Comparison of ENCODE assay signal across 11 mouse cellular contexts in the genomic region with DNA sequence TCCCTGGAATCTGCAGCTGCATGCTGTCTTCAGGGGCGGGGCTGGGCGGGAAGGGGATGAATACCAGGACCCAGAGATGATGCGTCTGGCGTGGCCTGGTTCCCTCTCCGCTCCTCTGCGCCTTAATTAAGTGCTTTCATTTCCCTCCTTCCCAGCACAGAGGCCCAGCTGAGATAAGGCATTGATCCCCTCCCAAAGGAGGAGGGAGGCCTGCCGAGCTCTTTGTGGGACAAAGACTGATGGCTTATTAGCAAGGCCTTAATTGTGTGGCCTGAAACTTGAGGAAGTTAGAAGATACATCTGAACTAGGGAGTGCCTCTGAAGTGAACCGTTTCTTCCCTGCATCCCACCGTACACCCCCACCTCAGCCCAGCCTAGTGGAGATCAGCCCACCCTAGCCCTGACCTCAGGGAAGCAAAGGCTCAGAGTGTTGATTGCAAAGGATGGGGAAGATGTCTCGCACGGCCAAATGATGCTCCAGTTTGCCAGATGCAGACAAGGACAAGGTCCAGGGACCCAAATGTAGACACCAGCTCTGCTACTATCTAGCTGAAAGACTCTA.
DNase-seq lines count a peak whose midpoint lies in the region; ATAC-seq and TF ChIP-seq lines count a peak whose summit lies in the region.
"Had no signal": no experiment of that assay in that cellular context is flagged by ENCODE, and none has a peak within 500 bp of the region (broad histone marks: within the 10 kb centered on the region; RNA-seq: fewer than 3 reads in every experiment).

No protein-coding gene starts in this region.

- H3K4me3 ChIP-seq in midbrain, embryonic 11.5 days (ENCODE audit: low read depth, low read length), result no peak overlapping the region
- no peak overlapping the region for H3K4me3 ChIP-seq in midbrain, embryonic 16.5 days (ENCODE audit: low read depth, low read length)
- H3K4me3 ChIP-seq in embryonic facial prominence, embryonic 12.5 days, result no peak overlapping the region
- no peak overlapping the region for H3K4me3 ChIP-seq in hindbrain, embryonic 14.5 days (replicated peaks; ENCODE audit: low read length)
- no peak overlapping the region for H3K4me3 ChIP-seq in stomach, postnatal 0 days (ENCODE audit: low read depth, low read length)
- H3K4me3 ChIP-seq: embryonic facial prominence, embryonic 15.5 days had no signal

- peaks cover 18% of the 10 kb centered on the region for H3K4me1 ChIP-seq in midbrain, embryonic 11.5 days (ENCODE audit: control insufficient read depth, insufficient read depth, low read length)
- H3K4me1 ChIP-seq in midbrain, embryonic 16.5 days (ENCODE audit: control insufficient read depth, insufficient read depth, low read length), result peaks cover 31% of the 10 kb centered on the region
- peaks cover 18% of the 10 kb centered on the region for H3K4me1 ChIP-seq in embryonic facial prominence, embryonic 12.5 days
- H3K4me1 ChIP-seq in hindbrain, embryonic 14.5 days (replicated peaks; ENCODE audit: control insufficient read depth, insufficient read depth, low read length), result peaks cover 40% of the 10 kb centered on the region
- no peaks in the 10 kb centered on the region for H3K4me1 ChIP-seq in stomach, postnatal 0 days (replicated peaks; ENCODE audit: control insufficient read depth, insufficient read depth)

- H3K36me3 ChIP-seq in midbrain, embryonic 11.5 days (ENCODE audit: control insufficient read depth, insufficient read depth, low read length), result no peaks in the 10 kb centered on the region
- no peaks in the 10 kb centered on the region for H3K36me3 ChIP-seq in midbrain, embryonic 16.5 days (ENCODE audit: control insufficient read depth, insufficient read depth, low read length)
- H3K36me3 ChIP-seq in embryonic facial prominence, embryonic 12.5 days, result no peaks in the 10 kb centered on the region
- no peaks in the 10 kb centered on the region for H3K36me3 ChIP-seq in hindbrain, embryonic 14.5 days (replicated peaks; ENCODE audit: control insufficient read depth, insufficient read depth)
- no peaks in the 10 kb centered on the region for H3K36me3 ChIP-seq in stomach, postnatal 0 days (ENCODE audit: control insufficient read depth, insufficient read depth, low read length)
- H3K36me3 ChIP-seq: embryonic facial prominence, embryonic 15.5 days had no signal

- 9% methylated on average over 11 of the region's 11 CpGs for WGBS in midbrain, embryonic 11.5 days
- 11% methylated on average over 11 of the region's 11 CpGs for WGBS in midbrain, embryonic 16.5 days
- 16% methylated on average over 11 of the region's 11 CpGs for WGBS in embryonic facial prominence, embryonic 12.5 days
- WGBS in hindbrain, embryonic 14.5 days, result 12% methylated on average over 11 of the region's 11 CpGs
- WGBS in stomach, postnatal 0 days, result 14% methylated on average over 11 of the region's 11 CpGs

- H3K4me2 ChIP-seq in midbrain, embryonic 11.5 days, result no peak overlapping the region
- H3K4me2 ChIP-seq in midbrain, embryonic 16.5 days (ENCODE audit: low read length), result no peak overlapping the region
- peak overlapping the region; percentile 24; the same call in 1 of the 2 replicates for H3K4me2 ChIP-seq in embryonic facial prominence, embryonic 12.5 days (replicated peaks)
- no peak overlapping the region for H3K4me2 ChIP-seq in hindbrain, embryonic 14.5 days (replicated peaks)
- H3K4me2 ChIP-seq in stomach, postnatal 0 days (replicated peaks; ENCODE audit: low read depth), result no peak overlapping the region
- H3K4me2 ChIP-seq: embryonic facial prominence, embryonic 15.5 days had no signal

- H3K27ac ChIP-seq in midbrain, embryonic 11.5 days (ENCODE audit: low read depth, low read length), result 0 out of 2 replicates have a peak overlapping the region, but pooled peaks have one; percentile 7
- H3K27ac ChIP-seq in midbrain, embryonic 16.5 days (ENCODE audit: low read length), result no peak overlapping the region
- H3K27ac ChIP-seq in embryonic facial prominence, embryonic 12.5 days, result no peak overlapping the region
- peak overlapping the region; percentile 23; the same call in 1 of the 2 replicates for H3K27ac ChIP-seq in hindbrain, embryonic 14.5 days
- no peak overlapping the region for H3K27ac ChIP-seq in stomach, postnatal 0 days (replicated peaks)
- H3K27ac ChIP-seq: embryonic facial prominence, embryonic 15.5 days had no signal

- peak; percentile 87 for DNase-seq in midbrain, embryonic 11.5 days (ENCODE audit: low spot score, missing footprints)
- DNase-seq in hindbrain, embryonic 14.5 days (ENCODE audit: low spot score), result no peak
- no peak for DNase-seq in stomach, postnatal 0 days (ENCODE audit: low spot score)
- DNase-seq in frontal cortex, postnatal 36 days (ENCODE audit: low spot score in 2 of 2), result no peak
- DNase-seq in spleen, postnatal 4 days (ENCODE audit: low spot score in 2 of 2), result no peak
- DNase-seq: gastrocnemius, postnatal 25 days; lung, postnatal 14 days; thymus, adult 2 months had no signal

- TF ChIP-seq CTCF in stomach, postnatal 0 days (IDR thresholded peaks at IDR 0.05; ENCODE audit: low read depth), result no peak

- no peak overlapping the region; the same call in 1 of the 2 replicates for H3K9ac ChIP-seq in midbrain, embryonic 11.5 days (ENCODE audit: low read length)
- no peak overlapping the region for H3K9ac ChIP-seq in midbrain, embryonic 16.5 days (ENCODE audit: low read depth, low read length)
- H3K9ac ChIP-seq in embryonic facial prominence, embryonic 12.5 days, result no peak overlapping the region
- no peak overlapping the region; the same call in 1 of the 2 replicates for H3K9ac ChIP-seq in hindbrain, embryonic 14.5 days
- no peak overlapping the region for H3K9ac ChIP-seq in stomach, postnatal 0 days (ENCODE audit: low read length)
- H3K9ac ChIP-seq: embryonic facial prominence, embryonic 15.5 days had no signal

- TF ChIP-seq EP300 in stomach, postnatal 0 days (optimal IDR thresholded peaks at IDR 0.05), result no peak

- no peaks in the 10 kb centered on the region for H3K9me3 ChIP-seq in midbrain, embryonic 11.5 days (ENCODE audit: control insufficient read depth, low read length)
- H3K9me3 ChIP-seq in midbrain, embryonic 16.5 days (replicated peaks; ENCODE audit: control insufficient read depth, low read length, poor library complexity, severe bottlenecking), result no peaks in the 10 kb centered on the region
- H3K9me3 ChIP-seq in embryonic facial prominence, embryonic 12.5 days, result no peaks in the 10 kb centered on the region
- no peaks in the 10 kb centered on the region for H3K9me3 ChIP-seq in hindbrain, embryonic 14.5 days (ENCODE audit: control insufficient read depth, low read length)
- H3K9me3 ChIP-seq in stomach, postnatal 0 days (ENCODE audit: control insufficient read depth, low read length), result no peaks in the 10 kb centered on the region
- H3K9me3 ChIP-seq: embryonic facial prominence, embryonic 15.5 days had no signal

- peak; percentile 47 for ATAC-seq in midbrain, embryonic 11.5 days (ENCODE audit: low FRiP score)
- ATAC-seq in midbrain, embryonic 16.5 days, result no peak
- ATAC-seq in embryonic facial prominence, embryonic 12.5 days (ENCODE audit: insufficient number of reproducible peaks, insufficient read depth, low FRiP score, low TSS enrichment), result no peak
- ATAC-seq in hindbrain, embryonic 14.5 days (ENCODE audit: low FRiP score), result no peak
- ATAC-seq in stomach, postnatal 0 days (ENCODE audit: low FRiP score, low TSS enrichment), result 0 out of 2 replicates have a peak, but pooled peaks have one; percentile 26

- no peaks in the 10 kb centered on the region; the same call in 1 of the 2 replicates for H3K27me3 ChIP-seq in midbrain, embryonic 11.5 days (ENCODE audit: control insufficient read depth, insufficient read depth, low read length)
- H3K27me3 ChIP-seq in midbrain, embryonic 16.5 days (ENCODE audit: control insufficient read depth, insufficient read depth, low read depth, low read length), result no peaks in the 10 kb centered on the region
- peaks cover 18% of the 10 kb centered on the region for H3K27me3 ChIP-seq in embryonic facial prominence, embryonic 12.5 days
- H3K27me3 ChIP-seq in hindbrain, embryonic 14.5 days (ENCODE audit: control insufficient read depth, insufficient read depth, low read length), result no peaks in the 10 kb centered on the region
- no peaks in the 10 kb centered on the region for H3K27me3 ChIP-seq in stomach, postnatal 0 days (ENCODE audit: control insufficient read depth, insufficient read depth, low read length)

Comparison
In these comparisons a context has a peak if more than half of its experiments do, and no peak if none do; other contexts are left out.
1. ATAC-seq: peak in midbrain, embryonic 11.5 days (single experiment) and stomach, postnatal 0 days (single experiment); none in midbrain, embryonic 16.5 days (single experiment), embryonic facial prominence, embryonic 12.5 days (single experiment) and hindbrain, embryonic 14.5 days (single experiment).
2. H3K27ac ChIP-seq: peak in midbrain, embryonic 11.5 days (single experiment) and hindbrain, embryonic 14.5 days (single experiment); none in midbrain, embryonic 16.5 days (single experiment), embryonic facial prominence, embryonic 12.5 days (single experiment) and stomach, postnatal 0 days (single experiment).